Mouse (Mus musculus): ENCODE measurements at regions not wholly inside any gene's neighbourhood (a gene's known extent, or its start where the extent isn't known, plus 50 kb on each side); places are given as distances from the start of the nearest gene placed in this dataset.

GRCm38 (mm10) chr7:95810096-95810495, 360.9 kb upstream of the Tenm4 start:
- DNase-seq (ENCODE audit: inconsistent age in 2 of 2, low spot score in 1 of 2), result peak; percentile 5 to 58

- DNase-seq (ENCODE audit: inconsistent age in 2 of 2, low spot score in 1 of 2), result no peak
These were observed 356.2 kb upstream of the Tenm4 start for GRCm38 (mm10) chr7:95814865-95815264.

GRCm38 (mm10) chr7:95823539-95823938, 347.5 kb upstream of the Tenm4 start:
- no peak for DNase-seq (ENCODE audit: inconsistent age in 2 of 2, low spot score in 1 of 2)

- DNase-seq (ENCODE audit: inconsistent age in 2 of 2, low spot score in 1 of 2), result no peak
These were observed 341.2 kb upstream of the Tenm4 start for GRCm38 (mm10) chr7:95829889-95830288.

- no peak for DNase-seq (ENCODE audit: inconsistent age in 2 of 2, low spot score in 1 of 2)
These were observed 336.7 kb upstream of the Tenm4 start for GRCm38 (mm10) chr7:95834236-95834919.

GRCm38 (mm10) chr7:95840476-95840875, 330.6 kb upstream of the Tenm4 start:
- DNase-seq (ENCODE audit: inconsistent age in 2 of 2, low spot score in 1 of 2), result no peak

GRCm38 (mm10) chr7:95849874-95850273, 321.2 kb upstream of the Tenm4 start:
- DNase-seq (ENCODE audit: inconsistent age in 2 of 2, low spot score in 1 of 2), result no peak

GRCm38 (mm10) chr7:95852630-95853029, 318.4 kb upstream of the Tenm4 start:
- DNase-seq (ENCODE audit: inconsistent age in 2 of 2, low spot score in 1 of 2), result no peak

- DNase-seq (ENCODE audit: inconsistent age in 2 of 2, low spot score in 1 of 2), result peak; percentile 58 to 85
These were observed 317.7 kb upstream of the Tenm4 start for GRCm38 (mm10) chr7:95853225-95853812.

GRCm38 (mm10) chr7:95858247-95858646, 312.8 kb upstream of the Tenm4 start:
- DNase-seq (ENCODE audit: inconsistent age in 2 of 2, low spot score in 1 of 2), result peak in 1 of 2 experiments; percentile 46

- peak in 1 of 2 experiments; percentile 22 for DNase-seq (ENCODE audit: inconsistent age in 2 of 2, low spot score in 1 of 2)
These were observed 306.8 kb upstream of the Tenm4 start for GRCm38 (mm10) chr7:95864233-95864632.

GRCm38 (mm10) chr7:95865270-95865669, 305.8 kb upstream of the Tenm4 start:
- peak in 1 of 2 experiments; percentile 35 for DNase-seq (ENCODE audit: inconsistent age in 2 of 2, low spot score in 1 of 2)

GRCm38 (mm10) chr7:95868753-95869152, 302.3 kb upstream of the Tenm4 start:
- no peak for DNase-seq (ENCODE audit: inconsistent age in 2 of 2, low spot score in 1 of 2)

- no peak for DNase-seq (ENCODE audit: inconsistent age in 2 of 2, low spot score in 1 of 2)
These were observed 290.3 kb upstream of the Tenm4 start for GRCm38 (mm10) chr7:95880576-95881267.

- no peak for DNase-seq (ENCODE audit: inconsistent age in 2 of 2, low spot score in 1 of 2)
These were observed 269.5 kb upstream of the Tenm4 start for GRCm38 (mm10) chr7:95901524-95901923.

GRCm38 (mm10) chr7:95914406-95915080, 256.5 kb upstream of the Tenm4 start:
- DNase-seq (ENCODE audit: inconsistent age in 2 of 2, low spot score in 1 of 2), result no peak

GRCm38 (mm10) chr7:95919932-95920331, 251.1 kb upstream of the Tenm4 start:
- no peak for DNase-seq (ENCODE audit: inconsistent age in 2 of 2, low spot score in 1 of 2)

GRCm38 (mm10) chr7:95924805-95925204, 246.2 kb upstream of the Tenm4 start:
- no peak for DNase-seq (ENCODE audit: inconsistent age in 2 of 2, low spot score in 1 of 2)

- no peak for DNase-seq (ENCODE audit: inconsistent age in 2 of 2, low spot score in 1 of 2)
These were observed 244.7 kb upstream of the Tenm4 start for GRCm38 (mm10) chr7:95926119-95927039.

GRCm38 (mm10) chr7:95936599-95936998, 234.4 kb upstream of the Tenm4 start:
- DNase-seq (ENCODE audit: inconsistent age in 2 of 2, low spot score in 1 of 2), result no peak

GRCm38 (mm10) chr7:95943420-95943819, 227.6 kb upstream of the Tenm4 start:
- no peak for DNase-seq (ENCODE audit: inconsistent age in 2 of 2, low spot score in 1 of 2)
